Mouse (Mus musculus) bone marrow macrophage, adult 2 months (primary cell): ENCODE data around the gene Pepd. TPM values are rescaled to one million over a fixed set of nuclear protein-coding genes. Genes with fewer than 3 reads are reported as not detected.

Experiments
- H3K27ac ChIP-seq: 2 replicates; pipeline ENCODE4 v1.5.1; 2012; ENCODE audit warnings: low read depth, low read length; ENCODE audit not compliant: insufficient read depth
- H3K4me1 ChIP-seq: 2 replicates; pipeline ENCODE4 v1.6.1; 2012; ENCODE audit warnings: low read length; ENCODE audit not compliant: control insufficient read depth, insufficient read depth
- H3K4me3 ChIP-seq: 2 replicates; pipeline ENCODE4 v1.5.1; 2012; ENCODE audit warnings: mild to moderate bottlenecking, low read length, moderate library complexity; ENCODE audit not compliant: insufficient read depth
- CTCF ChIP-seq: IDR thresholded peaks from 2 replicates; pipeline ENCODE4 v1.5.1; 2012; ENCODE audit warnings: low read depth, mild to moderate bottlenecking, low read length, moderate library complexity
- POLR2A ChIP-seq: IDR thresholded peaks from 2 replicates; pipeline ENCODE4 v1.6.1; 2012; ENCODE audit warnings: mild to moderate bottlenecking, low read depth, low read length, borderline replicate concordance
- polyA plus RNA-seq: library from polyadenylated mRNA; stranded (reverse); fragments of >200 nt; gene quantifications from 2 replicates; pipeline ENCODE4 v1.2.4, GENCODE M21; 2012; ENCODE audit not compliant: missing spikeins, insufficient read depth, insufficient read length

Pepd gene
- polyA plus RNA-seq: 59.6 and 73.4 TPM in 2 replicates

DNA sequence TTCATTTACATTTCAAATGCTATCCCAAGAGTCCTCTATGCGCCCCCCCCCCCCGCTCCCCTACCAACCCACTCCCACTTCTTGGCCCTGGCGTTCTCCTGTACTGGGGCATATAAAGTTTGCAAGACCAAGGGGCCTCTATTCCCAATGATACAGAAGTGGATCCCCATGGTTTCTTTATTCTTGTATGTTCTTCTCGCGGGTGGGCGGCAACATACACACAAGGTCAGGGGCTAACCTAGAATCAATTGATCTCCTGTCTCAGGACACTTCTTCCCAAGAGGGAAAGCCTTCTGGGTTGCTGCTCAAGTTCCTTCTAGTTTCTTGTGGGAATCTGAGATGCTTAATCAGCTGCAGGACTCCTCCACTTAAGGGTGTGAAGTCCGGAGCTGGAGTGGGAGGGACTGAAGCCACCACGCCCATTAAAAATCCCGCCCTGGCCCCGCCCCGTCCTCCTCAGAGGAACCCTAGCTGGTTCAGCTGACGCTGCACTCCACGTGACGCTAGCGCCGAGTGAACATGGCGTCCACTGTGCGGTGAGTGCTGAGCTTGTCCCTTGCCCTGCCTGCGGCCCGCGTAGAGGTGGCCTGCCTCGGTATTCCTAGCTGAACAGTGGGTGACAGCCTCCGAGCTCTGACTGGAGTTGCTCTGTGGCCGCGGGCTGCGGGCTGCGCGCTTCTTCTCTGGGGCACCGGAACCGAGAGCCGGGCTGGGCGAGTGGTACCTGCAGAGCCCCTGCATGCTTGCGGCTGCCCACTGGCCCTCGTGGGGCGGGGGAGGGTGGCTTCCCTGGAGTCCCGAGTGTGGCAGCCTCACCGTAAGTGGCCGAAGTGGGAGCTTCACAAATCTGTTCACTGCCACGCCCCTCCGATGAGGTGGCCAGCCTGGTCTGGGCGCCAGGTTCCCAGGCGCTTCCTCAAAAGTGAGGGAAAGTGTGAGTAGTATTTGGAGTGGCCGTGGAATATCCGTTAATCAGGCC is at the start of gene Pepd:
Gene Pepd (plus strand): TSS at position 461 of the 979 bp plus-strand sequence.
- Histone ChIP-seq H3K27ac (peak within 1 kb of the TSS; percentile 17; the same call in 1 of the 2 replicates), H3K4me1 (peaks cover 4% of the 10 kb centered on the region; the same call in 1 of the 2 replicates), H3K4me3 (peak within 1 kb of the TSS; percentile 83)
- TF ChIP-seq POLR2A: no peak; the same call in 1 of the 2 replicates
- TF ChIP-seq CTCF: no peak

- TF ChIP-seq POLR2A (no peak), CTCF (no peak)
- H3K4me3 ChIP-seq: no peak overlapping the region
- no peak overlapping the region for H3K27ac ChIP-seq
- H3K4me1 ChIP-seq: no peaks in the 10 kb centered on the region
These were observed 44.9 kb upstream of the Pepd start for GRCm38 (mm10) chr7:34867289-34867688.

DNA sequence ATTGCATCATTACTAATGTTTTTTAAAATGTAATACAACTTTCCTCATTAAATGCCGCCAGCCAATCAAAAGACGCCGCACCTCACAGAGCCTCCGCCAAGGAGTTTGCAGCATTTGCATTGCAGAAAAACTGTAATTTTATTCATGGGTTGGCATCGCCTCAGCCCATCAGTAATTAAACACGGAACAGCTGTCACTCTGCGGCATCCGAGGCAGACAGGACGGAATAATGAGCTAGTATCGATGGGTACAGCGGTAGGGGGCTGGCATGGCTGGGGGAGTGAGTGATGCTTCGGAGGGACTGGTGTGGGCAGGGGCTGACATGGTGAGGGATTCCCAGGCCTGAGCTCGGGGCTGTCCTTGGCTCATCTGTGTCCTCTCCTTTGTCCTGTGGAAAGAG is 42.5 kb upstream of the Pepd start:
- H3K4me1 ChIP-seq: no peaks in the 10 kb centered on the region
- H3K4me3 ChIP-seq: no peak overlapping the region
- TF ChIP-seq CTCF: no peak
- TF ChIP-seq POLR2A: no peak
- no peak overlapping the region for H3K27ac ChIP-seq

- TF ChIP-seq CTCF (no peak), POLR2A (no peak)
- no peak overlapping the region for H3K4me3 ChIP-seq
- no peaks in the 10 kb centered on the region for H3K4me1 ChIP-seq
- no peak overlapping the region for H3K27ac ChIP-seq
These were observed 35.4 kb upstream of the Pepd start for GRCm38 (mm10) chr7:34876787-34877186.

- TF ChIP-seq CTCF (no peak), POLR2A (no peak)
- H3K27ac ChIP-seq: no peak overlapping the region
- H3K4me1 ChIP-seq: no peaks in the 10 kb centered on the region
- no peak overlapping the region for H3K4me3 ChIP-seq
These were observed 34.4 kb upstream of the Pepd start for GRCm38 (mm10) chr7:34877820-34878219.

DNA sequence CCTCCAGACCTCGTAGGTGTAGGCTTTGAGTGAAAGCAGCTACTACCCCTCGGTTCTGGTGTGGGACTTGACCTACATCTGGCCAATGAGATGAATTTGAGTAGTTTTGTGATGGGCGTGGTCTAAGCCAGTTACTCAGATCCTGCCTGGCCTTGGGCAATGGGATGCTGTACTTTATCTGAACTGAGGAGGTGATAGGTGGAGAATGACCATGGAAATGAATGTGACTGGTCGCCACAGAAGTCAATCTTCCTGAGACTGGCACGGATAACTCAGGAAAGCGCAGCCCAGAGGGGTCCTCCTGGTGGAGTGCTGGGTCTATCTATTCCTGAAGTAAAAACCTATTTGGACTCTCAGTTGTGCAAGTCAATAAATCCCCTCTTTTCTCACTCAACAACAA is 23.7 kb upstream of the Pepd start:
- no peak overlapping the region for H3K27ac ChIP-seq
- no peak overlapping the region for H3K4me3 ChIP-seq
- no peaks in the 10 kb centered on the region for H3K4me1 ChIP-seq
- TF ChIP-seq POLR2A: no peak

DNA sequence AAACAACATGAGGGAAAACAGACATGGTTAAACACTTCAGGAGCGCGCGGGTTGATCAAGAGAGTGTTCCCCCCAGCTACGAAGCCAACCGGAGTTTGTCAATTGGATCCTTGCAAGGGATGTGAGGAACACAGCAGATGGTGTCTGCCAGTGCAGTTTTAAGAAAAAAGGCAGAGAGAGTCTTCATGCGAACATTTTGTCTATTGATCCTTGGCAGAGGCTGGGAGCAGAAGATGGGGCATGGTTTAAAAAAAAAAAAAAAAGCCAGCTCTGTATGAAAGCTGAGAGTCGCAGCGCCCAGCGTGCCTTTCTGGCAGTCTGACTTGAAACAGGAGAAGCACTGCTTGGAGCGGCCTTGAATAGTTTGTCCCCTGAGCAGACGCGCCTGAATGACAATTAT is 23.3 kb upstream of the Pepd start:
- Histone ChIP-seq H3K4me1 (no peaks in the 10 kb centered on the region), H3K4me3 (no peak overlapping the region), H3K27ac (no peak overlapping the region)
- TF ChIP-seq CTCF (no peak), POLR2A (no peak)

DNA sequence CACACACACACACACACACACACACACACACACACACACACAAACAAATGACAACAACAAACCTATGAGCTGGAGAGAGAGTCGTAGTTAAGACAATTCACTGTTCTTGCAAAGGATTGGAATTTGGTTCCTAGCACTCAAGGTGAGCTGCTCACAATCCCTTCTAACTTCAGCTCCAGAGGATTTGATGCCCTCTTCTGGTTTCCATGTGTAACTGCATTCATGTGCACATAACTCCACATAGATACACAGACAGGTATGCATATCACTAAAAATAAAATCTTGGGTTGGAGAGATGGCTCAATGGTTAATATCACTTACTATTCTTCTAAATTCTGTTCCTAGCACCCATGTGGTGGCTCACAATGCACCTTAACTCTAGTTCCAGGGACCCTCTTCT is 19.3 kb upstream of the Pepd start:
- H3K4me3 ChIP-seq: no peak overlapping the region
- no peak for TF ChIP-seq CTCF
- no peak for TF ChIP-seq POLR2A
- H3K4me1 ChIP-seq: no peaks in the 10 kb centered on the region
- no peak overlapping the region for H3K27ac ChIP-seq

DNA sequence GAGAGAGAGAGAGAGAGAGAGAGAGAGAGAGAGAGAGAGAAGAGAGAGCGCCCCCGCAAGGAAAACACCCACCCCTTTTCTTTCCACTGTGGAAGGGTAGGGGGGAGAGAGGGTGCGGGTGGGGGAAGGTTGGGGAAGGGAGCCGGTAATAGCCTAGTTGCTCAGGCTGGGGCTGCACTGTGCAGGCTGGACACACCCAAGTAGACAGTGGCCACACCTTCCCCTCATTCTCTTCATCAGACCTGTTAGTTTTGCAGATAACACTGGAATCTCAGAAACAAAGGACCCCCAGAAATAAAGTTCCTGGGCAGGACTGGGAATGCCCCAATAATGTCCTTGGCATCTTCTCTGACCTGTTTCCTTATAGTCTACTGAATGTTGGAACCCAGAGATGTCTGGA is 15.7 kb upstream of the Pepd start:
- Histone ChIP-seq H3K4me3 (no peak overlapping the region), H3K27ac (no peak overlapping the region), H3K4me1 (no peaks in the 10 kb centered on the region)
- TF ChIP-seq POLR2A (no peak), CTCF (no peak)

DNA sequence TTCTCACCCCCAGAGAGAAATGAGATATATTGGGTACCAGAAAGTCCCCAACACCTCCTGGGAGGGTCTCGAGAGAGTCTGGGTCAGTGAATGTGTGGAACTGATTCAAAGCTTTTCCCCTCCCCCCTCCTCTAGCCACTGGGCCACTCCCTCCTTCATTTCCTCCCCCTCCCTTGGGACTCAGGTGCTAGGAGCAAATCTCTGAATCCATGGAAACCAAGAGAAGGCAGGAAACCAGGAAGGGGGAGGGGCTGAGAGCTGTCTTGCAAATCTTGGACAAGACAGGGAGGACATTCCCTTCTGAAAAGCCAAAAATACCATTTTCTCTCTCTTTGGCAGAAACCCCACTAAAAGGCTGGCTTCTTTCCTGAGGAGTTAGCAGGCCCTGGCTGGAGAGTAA is 15.1 kb upstream of the Pepd start:
- Histone ChIP-seq H3K4me3 (no peak overlapping the region), H3K27ac (no peak overlapping the region), H3K4me1 (no peaks in the 10 kb centered on the region)
- TF ChIP-seq CTCF (no peak), POLR2A (no peak)
